Mouse (Mus musculus): ENCODE measurements at regions not wholly inside any gene's neighbourhood (a gene's known extent, or its start where the extent isn't known, plus 50 kb on each side); places are given as distances from the start of the nearest gene placed in this dataset.

DNA sequence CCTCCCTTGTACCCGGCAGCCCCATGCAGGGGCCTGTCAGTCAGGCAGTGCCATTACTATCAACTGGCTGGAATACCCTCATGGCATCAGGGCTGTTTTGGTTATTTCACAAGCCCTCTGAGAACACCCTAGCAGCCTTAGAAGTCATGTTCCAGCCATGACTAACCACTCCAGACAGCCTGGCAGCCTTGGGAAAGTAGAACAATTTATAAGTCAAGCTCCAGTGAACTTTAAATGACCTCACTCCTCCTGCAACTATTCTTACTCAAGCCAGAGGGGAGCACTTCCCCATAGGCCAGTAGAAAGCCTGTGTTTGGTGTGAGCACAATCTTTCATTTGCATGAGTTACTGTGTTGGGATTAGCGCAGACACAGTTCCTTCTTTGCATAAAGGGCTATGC, 99.3 kb upstream of the Smad1 start:
- WGBS = 49% methylated on average over 2 of the region's 2 CpGs
- Histone ChIP-seq H3K9ac (ENCODE audit: low read length) (no peak overlapping the region), H3K4me3 (ENCODE audit: control insufficient read depth in 1 of 2, insufficient read depth in 1 of 2, low read depth in 1 of 2, low read length in 2 of 2) (no peak overlapping the region), H3K4me1 (ENCODE audit: control insufficient read depth in 2 of 2, insufficient read depth in 2 of 2, low read length in 2 of 2) (peaks cover 7 to 16% of the 10 kb centered on the region in 2 experiments), H3K27me3 (ENCODE audit: control insufficient read depth, insufficient read depth, low read length) (no peaks in the 10 kb centered on the region), H3K9me3 (ENCODE audit: control insufficient read depth, low read length) (no peaks in the 10 kb centered on the region), H3K36me3 (ENCODE audit: control insufficient read depth, insufficient read depth, low read length) (no peaks in the 10 kb centered on the region), H3K27ac (replicated peaks in 1 of 2; ENCODE audit: control insufficient read depth in 1 of 2, insufficient read depth in 1 of 2, low read depth in 2 of 2, low read length in 2 of 2) (0 out of 4 replicates have a peak overlapping the region, but pooled peaks of 1 of the 2 experiments have one; percentile 27), H3K4me2 (ENCODE audit: low read length) (no peak overlapping the region)
- ATAC-seq (ENCODE audit: insufficient number of reproducible peaks, insufficient read depth, low FRiP score, low read depth) = no peak

- Histone ChIP-seq H3K4me1 (ENCODE audit: control insufficient read depth in 2 of 2, insufficient read depth in 2 of 2, low read length in 2 of 2) (peaks cover 7 to 9% of the 10 kb centered on the region in 2 experiments; a peak in 3 of 4 replicates), H3K4me3 (ENCODE audit: control insufficient read depth in 1 of 2, insufficient read depth in 1 of 2, low read depth in 1 of 2, low read length in 2 of 2) (no peak overlapping the region), H3K9ac (ENCODE audit: low read length) (no peak overlapping the region), H3K36me3 (ENCODE audit: control insufficient read depth, insufficient read depth, low read length) (no peaks in the 10 kb centered on the region), H3K27ac (replicated peaks in 1 of 2; ENCODE audit: control insufficient read depth in 1 of 2, insufficient read depth in 1 of 2, low read depth in 2 of 2, low read length in 2 of 2) (no peak overlapping the region), H3K4me2 (ENCODE audit: low read length) (peak overlapping the region; percentile 39), H3K9me3 (ENCODE audit: control insufficient read depth, low read length) (no peaks in the 10 kb centered on the region), H3K27me3 (ENCODE audit: control insufficient read depth, insufficient read depth, low read length) (no peaks in the 10 kb centered on the region)
- 32% methylated on average over 10 of the region's 10 CpGs for WGBS
- no peak for ATAC-seq (ENCODE audit: insufficient number of reproducible peaks, insufficient read depth, low FRiP score, low read depth)
Measured at GRCm38 (mm10) chr8:79491156-79491698, 91.9 kb upstream of the Smad1 start.

GRCm38 (mm10) chr8:79490739-79491138, 91.4 kb upstream of the Smad1 start:
- Histone ChIP-seq H3K4me3 (ENCODE audit: control insufficient read depth in 1 of 2, insufficient read depth in 1 of 2, low read depth in 1 of 2, low read length in 2 of 2) (no peak overlapping the region), H3K27ac (replicated peaks in 1 of 2; ENCODE audit: control insufficient read depth in 1 of 2, insufficient read depth in 1 of 2, low read depth in 2 of 2, low read length in 2 of 2) (no peak overlapping the region), H3K36me3 (ENCODE audit: control insufficient read depth, insufficient read depth, low read length) (no peaks in the 10 kb centered on the region), H3K9me3 (ENCODE audit: control insufficient read depth, low read length) (no peaks in the 10 kb centered on the region), H3K9ac (ENCODE audit: low read length) (no peak overlapping the region), H3K27me3 (ENCODE audit: control insufficient read depth, insufficient read depth, low read length) (no peaks in the 10 kb centered on the region), H3K4me2 (ENCODE audit: low read length) (no peak overlapping the region), H3K4me1 (ENCODE audit: control insufficient read depth in 2 of 2, insufficient read depth in 2 of 2, low read length in 2 of 2) (peaks cover 7 to 9% of the 10 kb centered on the region in 2 experiments; a peak in 3 of 4 replicates)
- ATAC-seq (ENCODE audit: insufficient number of reproducible peaks, insufficient read depth, low FRiP score, low read depth) = no peak
- WGBS = 55% methylated on average over 4 of the region's 4 CpGs

GRCm38 (mm10) chr8:79488861-79489260, 89.5 kb upstream of the Smad1 start:
- Histone ChIP-seq H3K27me3 (ENCODE audit: control insufficient read depth, insufficient read depth, low read length) (no peaks in the 10 kb centered on the region), H3K9ac (ENCODE audit: low read length) (no peak overlapping the region), H3K36me3 (ENCODE audit: control insufficient read depth, insufficient read depth, low read length) (no peaks in the 10 kb centered on the region), H3K4me1 (ENCODE audit: control insufficient read depth in 2 of 2, insufficient read depth in 2 of 2, low read length in 2 of 2) (peaks cover 7 to 9% of the 10 kb centered on the region in 2 experiments; a peak in 3 of 4 replicates), H3K9me3 (ENCODE audit: control insufficient read depth, low read length) (no peaks in the 10 kb centered on the region), H3K4me2 (ENCODE audit: low read length) (no peak overlapping the region), H3K27ac (replicated peaks in 1 of 2; ENCODE audit: control insufficient read depth in 1 of 2, insufficient read depth in 1 of 2, low read depth in 2 of 2, low read length in 2 of 2) (no peak overlapping the region), H3K4me3 (ENCODE audit: control insufficient read depth in 1 of 2, insufficient read depth in 1 of 2, low read depth in 1 of 2, low read length in 2 of 2) (no peak overlapping the region)
- WGBS = 77% methylated on average over 2 of the region's 2 CpGs
- ATAC-seq (ENCODE audit: insufficient number of reproducible peaks, insufficient read depth, low FRiP score, low read depth) = no peak

DNA sequence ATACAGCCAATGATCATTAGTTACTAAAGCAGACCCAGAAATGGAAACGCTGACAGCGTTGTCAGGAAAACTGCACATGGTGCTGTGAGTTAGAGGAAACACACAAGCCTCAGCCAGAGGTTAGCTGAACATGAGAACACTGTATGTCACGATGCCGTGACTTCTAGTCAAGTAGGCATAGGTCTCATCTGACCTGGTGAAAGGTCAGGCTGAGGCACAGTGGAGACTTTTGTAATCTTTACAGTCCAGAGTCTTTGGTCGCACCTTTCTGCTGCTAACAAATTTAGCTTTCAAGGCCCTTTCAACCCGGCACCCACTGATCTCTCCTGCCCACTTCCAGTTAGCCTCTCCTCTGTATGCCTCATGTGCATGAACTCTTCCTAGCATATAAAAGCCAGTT, 88.3 kb upstream of the Smad1 start:
- no peaks in the 10 kb centered on the region for H3K27me3 ChIP-seq (ENCODE audit: control insufficient read depth, insufficient read depth, low read length)
- H3K4me1 ChIP-seq (ENCODE audit: control insufficient read depth in 2 of 2, insufficient read depth in 2 of 2, low read length in 2 of 2) = peaks cover 7 to 15% of the 10 kb centered on the region in 2 experiments
- H3K9ac ChIP-seq (ENCODE audit: low read length) = no peak overlapping the region
- no peak for ATAC-seq (ENCODE audit: insufficient number of reproducible peaks, insufficient read depth, low FRiP score, low read depth)
- H3K27ac ChIP-seq (replicated peaks in 1 of 2; ENCODE audit: control insufficient read depth in 1 of 2, insufficient read depth in 1 of 2, low read depth in 2 of 2, low read length in 2 of 2) = no peak overlapping the region
- no peak overlapping the region for H3K4me3 ChIP-seq (ENCODE audit: control insufficient read depth in 1 of 2, insufficient read depth in 1 of 2, low read depth in 1 of 2, low read length in 2 of 2)
- no peaks in the 10 kb centered on the region for H3K9me3 ChIP-seq (ENCODE audit: control insufficient read depth, low read length)
- H3K36me3 ChIP-seq (ENCODE audit: control insufficient read depth, insufficient read depth, low read length) = no peaks in the 10 kb centered on the region
- H3K4me2 ChIP-seq (ENCODE audit: low read length) = no peak overlapping the region
- WGBS = 71% methylated on average over 6 of the region's 6 CpGs

DNA sequence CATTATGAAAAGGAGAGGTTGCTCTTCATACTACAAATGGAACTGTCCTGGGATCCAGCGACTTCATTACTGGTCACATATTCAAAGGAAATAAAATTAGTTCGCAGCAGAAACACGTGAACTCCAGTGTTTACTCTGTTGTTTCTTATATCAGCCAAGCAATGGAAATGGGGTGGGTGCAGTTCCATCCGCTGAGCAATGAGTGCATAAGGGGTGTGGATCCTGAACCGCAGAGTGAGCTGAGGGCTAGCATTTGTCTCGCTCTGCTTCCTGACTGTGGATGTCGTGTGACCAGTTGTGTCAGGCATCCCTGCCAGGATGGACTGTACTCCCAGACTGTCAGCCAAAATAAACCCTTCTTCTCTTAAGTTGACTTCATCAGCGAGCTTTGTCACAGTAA, 80.0 kb upstream of the Smad1 start:
- H3K9me3 ChIP-seq (ENCODE audit: control insufficient read depth, low read length) = no peaks in the 10 kb centered on the region
- ATAC-seq (ENCODE audit: insufficient number of reproducible peaks, insufficient read depth, low FRiP score, low read depth) = no peak

GRCm38 (mm10) chr8:79476012-79476411, 76.7 kb upstream of the Smad1 start:
- H3K4me3 ChIP-seq (ENCODE audit: control insufficient read depth in 1 of 2, insufficient read depth in 1 of 2, low read depth in 1 of 2, low read length in 2 of 2) = no peak overlapping the region
- no peaks in the 10 kb centered on the region for H3K36me3 ChIP-seq (ENCODE audit: control insufficient read depth, insufficient read depth, low read length)
- no peaks in the 10 kb centered on the region for H3K27me3 ChIP-seq (ENCODE audit: control insufficient read depth, insufficient read depth, low read length)
- ATAC-seq (ENCODE audit: insufficient number of reproducible peaks, insufficient read depth, low FRiP score, low read depth) = no peak
- no peak overlapping the region for H3K4me2 ChIP-seq (ENCODE audit: low read length)
- no peak overlapping the region for H3K27ac ChIP-seq (replicated peaks in 1 of 2; ENCODE audit: control insufficient read depth in 1 of 2, insufficient read depth in 1 of 2, low read depth in 2 of 2, low read length in 2 of 2)
- 81% methylated on average over 5 of the region's 5 CpGs for whole genome bisulfite sequencing
- H3K9me3 ChIP-seq (ENCODE audit: control insufficient read depth, low read length) = no peaks in the 10 kb centered on the region
- no peaks in the 10 kb centered on the region for H3K4me1 ChIP-seq (ENCODE audit: control insufficient read depth in 2 of 2, insufficient read depth in 2 of 2, low read length in 2 of 2)
- no peak overlapping the region for H3K9ac ChIP-seq (ENCODE audit: low read length)

More for the DNA sequence above, 80.0 kb upstream of the Smad1 start:
- Histone ChIP-seq H3K27ac (replicated peaks in 1 of 2; ENCODE audit: control insufficient read depth in 1 of 2, insufficient read depth in 1 of 2, low read depth in 2 of 2, low read length in 2 of 2) (no peak overlapping the region), H3K36me3 (ENCODE audit: control insufficient read depth, insufficient read depth, low read length) (no peaks in the 10 kb centered on the region), H3K27me3 (ENCODE audit: control insufficient read depth, insufficient read depth, low read length) (no peaks in the 10 kb centered on the region), H3K9ac (ENCODE audit: low read length) (no peak overlapping the region), H3K4me2 (ENCODE audit: low read length) (no peak overlapping the region), H3K4me1 (ENCODE audit: control insufficient read depth in 2 of 2, insufficient read depth in 2 of 2, low read length in 2 of 2) (peaks cover 0 to 7% of the 10 kb centered on the region in 2 experiments; a peak in 2 of 4 replicates), H3K4me3 (ENCODE audit: control insufficient read depth in 1 of 2, insufficient read depth in 1 of 2, low read depth in 1 of 2, low read length in 2 of 2) (no peak overlapping the region)
- 83% methylated on average over 8 of the region's 8 CpGs for WGBS

DNA sequence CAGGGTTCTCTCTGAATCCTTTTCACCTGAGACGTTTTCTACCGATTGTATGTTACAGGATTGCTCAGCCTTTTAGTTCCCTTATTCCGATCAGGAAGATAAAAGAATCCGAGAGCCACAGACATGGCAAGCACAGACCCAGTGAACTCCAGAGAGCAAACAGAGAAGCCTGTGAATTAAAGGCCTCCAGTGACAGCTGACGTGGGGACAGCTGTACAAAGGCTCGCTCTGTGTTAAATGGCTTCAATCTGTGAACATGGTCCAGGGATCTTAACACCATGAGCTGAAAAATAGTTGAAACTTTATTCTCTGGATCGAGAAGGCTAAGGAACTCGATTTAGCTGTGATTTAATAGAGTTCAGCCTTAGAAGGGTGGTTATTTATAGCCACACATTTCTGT, 75.4 kb upstream of the Smad1 start:
- H3K9me3 ChIP-seq (ENCODE audit: control insufficient read depth, low read length) = no peaks in the 10 kb centered on the region
- H3K27me3 ChIP-seq (ENCODE audit: control insufficient read depth, insufficient read depth, low read length) = no peaks in the 10 kb centered on the region
- no peak for ATAC-seq (ENCODE audit: insufficient number of reproducible peaks, insufficient read depth, low FRiP score, low read depth)
- WGBS = 59% methylated on average over 8 of the region's 8 CpGs
- H3K27ac ChIP-seq (replicated peaks in 1 of 2; ENCODE audit: control insufficient read depth in 1 of 2, insufficient read depth in 1 of 2, low read depth in 2 of 2, low read length in 2 of 2) = no peak overlapping the region
- no peaks in the 10 kb centered on the region for H3K4me1 ChIP-seq (ENCODE audit: control insufficient read depth in 2 of 2, insufficient read depth in 2 of 2, low read length in 2 of 2)
- H3K4me3 ChIP-seq (ENCODE audit: control insufficient read depth in 1 of 2, insufficient read depth in 1 of 2, low read depth in 1 of 2, low read length in 2 of 2) = no peak overlapping the region
- H3K9ac ChIP-seq (ENCODE audit: low read length) = no peak overlapping the region
- no peaks in the 10 kb centered on the region for H3K36me3 ChIP-seq (ENCODE audit: control insufficient read depth, insufficient read depth, low read length)
- H3K4me2 ChIP-seq (ENCODE audit: low read length) = no peak overlapping the region
